Mouse (Mus musculus): ENCODE results near the gene Slc17a4. TPM values are rescaled to one million over a fixed set of nuclear protein-coding genes. Genes with fewer than 3 reads are reported as not detected.
A peak's percentile ranks its signal among the peaks of the same experiment; 100 is the strongest.

The Slc17a4 gene
- total RNA-seq, 2 experiments from 2014 or later, result 1.2 to 1.3 TPM

DNA sequence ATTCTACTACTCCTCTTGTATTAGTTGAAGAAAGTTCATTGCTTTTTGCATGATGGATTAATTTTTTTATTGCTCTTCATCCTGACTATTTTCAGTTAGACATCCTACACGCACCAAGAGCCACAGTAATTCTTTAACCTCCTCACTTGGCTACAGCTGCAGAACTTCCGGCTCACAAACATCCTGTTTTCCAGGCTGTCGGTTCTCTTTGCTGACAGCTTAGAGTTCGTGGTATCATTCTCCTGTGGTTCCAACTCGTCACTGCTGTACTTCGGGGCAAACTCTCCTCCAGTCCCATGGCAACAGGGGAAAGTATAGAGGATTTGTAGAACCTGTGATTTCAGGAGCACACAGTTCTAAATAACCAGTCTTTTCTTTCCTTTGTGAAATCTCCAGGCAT, 16.6 kb downstream of the Slc17a4 start:
- ATAC-seq (replicated peaks; ENCODE audit: low FRiP score, low TSS enrichment, poor library complexity, severe bottlenecking), result no peak

DNA sequence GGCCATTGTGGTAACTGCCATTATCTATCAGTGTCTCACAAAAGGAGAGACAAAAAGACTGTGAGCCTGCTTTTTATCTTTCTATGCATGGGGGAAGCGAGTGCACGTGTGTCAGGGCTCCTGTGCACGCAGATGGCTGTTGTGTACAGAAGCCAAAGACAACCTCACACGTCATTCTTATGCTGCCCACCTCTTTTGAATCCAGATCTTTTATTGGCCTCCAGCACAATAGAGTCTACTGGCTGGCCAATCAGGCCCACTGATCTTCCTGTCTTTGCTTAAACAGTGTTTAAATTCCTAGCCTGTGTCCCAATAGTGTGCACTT, 21.6 kb downstream of the Slc17a4 start:
- peak; percentile 87 for ATAC-seq (replicated peaks; ENCODE audit: low FRiP score, low TSS enrichment, poor library complexity, severe bottlenecking)

DNA sequence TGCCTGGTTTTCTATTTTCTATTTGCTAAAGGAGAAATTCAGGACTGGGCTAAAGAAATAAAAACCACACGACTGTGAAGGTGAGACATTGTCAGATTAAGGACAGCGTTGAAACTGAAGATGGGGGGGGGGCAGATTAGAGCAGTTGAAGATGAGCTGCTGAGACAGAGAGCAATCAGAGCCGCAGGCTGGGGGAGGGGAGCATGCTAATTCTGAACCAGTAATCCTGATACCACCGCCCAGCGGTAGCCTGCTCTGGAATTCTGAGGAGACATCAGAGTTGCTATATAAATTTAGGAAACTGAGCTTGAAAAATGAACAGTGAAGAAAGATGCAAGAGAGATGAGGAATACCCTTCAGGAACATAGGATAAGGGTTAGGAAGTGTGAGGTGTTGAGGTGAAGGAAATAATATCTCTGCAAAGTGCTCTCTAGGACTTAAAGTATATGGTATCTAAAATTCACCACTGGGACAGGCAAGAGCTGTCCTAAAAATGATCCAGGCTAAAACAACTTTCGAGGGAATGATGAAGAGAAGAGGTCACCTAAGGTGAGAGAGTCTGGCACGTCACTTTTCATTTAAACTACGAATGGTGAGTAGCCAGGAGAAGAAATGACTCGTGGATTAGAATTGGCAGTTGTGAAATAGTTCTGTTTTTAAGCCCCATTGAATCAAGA, 22.1 kb downstream of the Slc17a4 start:
- no peak; the same call in 1 of the 2 replicates for ATAC-seq (replicated peaks; ENCODE audit: low FRiP score, low TSS enrichment, poor library complexity, severe bottlenecking)

DNA sequence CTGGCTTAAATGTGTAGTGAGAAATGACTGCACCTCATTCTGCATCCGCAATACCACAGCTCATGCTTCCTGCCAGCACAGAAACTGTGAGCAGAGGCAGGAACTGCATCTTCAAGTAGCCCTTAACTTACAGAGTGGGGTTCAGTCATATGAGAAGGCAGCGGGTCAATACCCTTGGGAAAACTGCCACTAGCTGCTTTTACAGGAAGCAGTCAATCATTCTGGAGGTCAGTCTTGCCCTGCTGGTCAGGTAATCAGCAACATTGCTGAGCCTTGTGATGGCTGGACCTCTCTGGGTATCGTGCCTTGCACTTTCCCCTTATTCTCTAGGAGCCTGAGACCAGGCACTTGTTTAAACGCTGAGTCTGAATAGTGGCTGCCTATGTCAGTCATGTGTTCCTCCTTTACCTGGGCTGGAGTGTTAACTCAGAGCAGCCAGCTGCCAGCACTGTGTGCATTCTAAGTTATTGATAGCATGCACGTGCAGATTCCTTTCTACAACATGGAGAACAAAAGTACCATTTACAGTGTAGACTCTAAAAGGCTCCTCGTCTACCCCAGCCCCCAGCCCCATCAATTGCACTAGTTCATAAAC, 25.7 kb downstream of the Slc17a4 start:
- no peak for ATAC-seq (replicated peaks; ENCODE audit: low FRiP score, low TSS enrichment, poor library complexity, severe bottlenecking)

DNA sequence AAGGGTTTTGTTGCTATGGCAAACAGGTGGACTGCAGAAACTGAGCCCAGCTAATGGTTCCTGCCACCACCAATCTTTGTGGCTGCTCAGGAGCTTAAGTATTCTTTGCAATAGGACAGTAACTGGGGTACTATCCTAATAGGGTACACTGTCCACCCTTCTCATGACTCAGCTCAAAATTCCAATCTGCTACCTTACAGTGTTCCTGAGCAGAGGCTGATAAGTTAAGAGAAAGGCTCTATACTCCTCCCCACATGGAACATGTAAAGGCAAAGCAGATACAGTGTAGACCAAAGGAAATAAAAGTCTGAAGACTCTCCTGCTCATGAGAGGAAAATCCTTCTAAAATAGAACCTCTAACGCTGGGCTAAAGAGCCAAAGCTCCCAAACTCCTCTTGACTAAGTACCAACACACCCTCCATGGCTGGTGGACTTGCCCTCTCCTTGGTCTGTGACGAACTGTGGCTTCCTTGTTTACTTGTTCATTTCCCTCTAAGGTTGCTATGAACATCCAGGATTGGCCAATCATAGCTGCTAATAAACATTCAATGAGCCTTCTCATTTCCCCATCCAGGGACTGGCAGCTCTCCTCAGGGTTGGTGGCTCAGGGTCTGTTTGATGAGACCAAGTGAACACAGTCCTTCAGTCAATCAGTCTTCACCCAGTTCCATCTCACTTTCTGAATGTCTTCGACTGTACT, 27.6 kb downstream of the Slc17a4 start:
- ATAC-seq (replicated peaks; ENCODE audit: low FRiP score, low TSS enrichment, poor library complexity, severe bottlenecking), result peak; percentile 50

DNA sequence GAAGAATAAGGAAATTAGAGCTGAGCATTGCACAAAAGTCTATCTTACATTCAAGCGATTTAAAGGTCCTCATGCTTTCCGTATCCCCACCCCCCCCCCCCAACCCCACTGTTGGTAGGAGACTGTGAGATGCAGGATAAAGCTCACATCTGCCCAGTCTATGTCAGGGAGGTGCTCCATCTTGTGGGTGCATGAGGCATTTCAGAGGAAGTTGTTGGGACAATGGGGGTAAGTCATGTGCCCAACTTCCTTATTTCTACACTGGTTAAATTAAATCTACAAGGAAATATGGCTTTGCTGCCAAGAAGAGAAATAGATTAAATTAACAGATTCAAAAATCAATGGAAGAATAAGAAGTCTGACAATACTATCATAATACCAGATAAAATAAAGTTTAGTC, 29.3 kb downstream of the Slc17a4 start:
- ATAC-seq (replicated peaks; ENCODE audit: low FRiP score, low TSS enrichment, poor library complexity, severe bottlenecking), result peak; percentile 87

DNA sequence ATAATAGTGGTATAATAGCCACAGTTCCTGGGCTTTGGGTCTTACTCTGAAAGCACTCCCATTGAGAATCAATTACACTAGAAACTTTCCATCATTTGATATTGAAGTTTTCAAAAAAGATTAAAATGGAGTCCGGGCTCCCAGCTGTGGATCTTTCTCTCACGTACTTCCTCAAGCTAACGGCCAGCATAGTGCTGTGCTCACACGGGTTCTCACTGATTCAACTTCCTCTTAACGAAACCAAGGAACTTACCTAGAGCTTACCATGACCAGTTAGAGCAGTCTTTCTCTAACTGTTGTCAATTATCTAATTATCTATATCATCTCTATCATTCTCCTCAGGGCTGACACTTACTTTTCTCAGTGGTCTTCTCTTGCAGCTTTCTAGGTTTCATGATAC, 35.2 kb downstream of the Slc17a4 start:
- ATAC-seq (replicated peaks; ENCODE audit: low FRiP score, low TSS enrichment, poor library complexity, severe bottlenecking), result no peak

DNA sequence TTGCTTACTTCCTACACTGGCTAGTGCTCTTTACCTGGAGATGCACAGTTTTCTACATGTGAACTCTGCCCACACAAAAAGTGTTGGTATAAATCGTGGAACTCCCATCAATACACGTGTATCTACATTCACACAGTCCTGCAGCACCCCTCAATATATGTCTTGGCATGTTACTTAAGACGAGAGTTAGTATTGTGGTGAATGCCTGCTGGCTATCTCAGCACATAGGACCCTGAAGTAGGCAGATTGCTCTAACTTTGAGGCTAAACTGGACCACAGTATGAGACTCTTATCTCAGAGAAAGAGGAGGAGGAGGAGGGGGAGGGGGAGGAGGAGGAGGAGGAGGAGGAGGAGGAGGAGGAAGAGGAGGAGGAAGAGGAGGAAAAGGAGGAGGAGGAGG, 35.7 kb downstream of the Slc17a4 start:
- ATAC-seq (replicated peaks; ENCODE audit: low FRiP score, low TSS enrichment, poor library complexity, severe bottlenecking), result peak; percentile 52

DNA sequence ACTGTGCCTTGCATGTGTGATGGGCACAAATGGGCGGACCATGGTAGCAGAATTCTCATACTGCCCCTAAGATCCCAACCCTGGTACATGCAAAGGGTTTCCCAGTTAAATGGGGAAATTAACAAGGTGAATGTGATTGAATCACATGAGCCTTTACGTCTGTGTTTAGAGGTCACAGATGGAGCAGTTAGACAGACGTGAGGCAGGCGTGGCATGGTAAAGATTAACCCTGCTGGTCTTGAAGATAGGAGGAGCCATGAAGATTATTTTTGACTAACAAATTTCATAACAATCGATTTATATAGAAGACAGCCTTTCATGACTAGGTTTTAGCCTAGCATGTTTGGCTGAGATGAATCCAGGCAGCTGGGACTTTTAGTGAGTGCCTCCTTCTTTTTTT, 41.7 kb downstream of the Slc17a4 start:
- 0 out of 2 replicates have a peak, but pooled peaks have one; percentile 55 for ATAC-seq (replicated peaks; ENCODE audit: low FRiP score, low TSS enrichment, poor library complexity, severe bottlenecking)

DNA sequence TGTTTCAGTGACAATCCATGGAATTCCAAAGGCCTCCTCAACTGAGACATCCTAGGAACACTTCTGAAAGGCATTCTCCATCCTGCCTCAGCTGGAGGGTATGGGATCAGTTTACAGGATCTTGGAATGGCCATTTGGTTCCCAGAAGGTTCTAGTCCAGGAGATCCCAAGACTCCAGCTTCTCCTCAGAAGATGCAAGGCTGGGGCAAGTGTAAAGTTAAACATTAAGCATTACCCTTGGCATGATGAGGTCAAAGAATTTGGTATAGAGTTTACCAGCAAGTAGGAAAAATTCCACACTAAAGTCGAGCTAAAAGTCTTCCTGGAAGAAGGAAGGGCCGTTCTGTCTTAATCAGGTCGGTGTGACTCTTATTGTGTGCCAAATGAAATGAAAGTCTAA, 44.8 kb downstream of the Slc17a4 start:
- ATAC-seq (replicated peaks; ENCODE audit: low FRiP score, low TSS enrichment, poor library complexity, severe bottlenecking), result no peak

DNA sequence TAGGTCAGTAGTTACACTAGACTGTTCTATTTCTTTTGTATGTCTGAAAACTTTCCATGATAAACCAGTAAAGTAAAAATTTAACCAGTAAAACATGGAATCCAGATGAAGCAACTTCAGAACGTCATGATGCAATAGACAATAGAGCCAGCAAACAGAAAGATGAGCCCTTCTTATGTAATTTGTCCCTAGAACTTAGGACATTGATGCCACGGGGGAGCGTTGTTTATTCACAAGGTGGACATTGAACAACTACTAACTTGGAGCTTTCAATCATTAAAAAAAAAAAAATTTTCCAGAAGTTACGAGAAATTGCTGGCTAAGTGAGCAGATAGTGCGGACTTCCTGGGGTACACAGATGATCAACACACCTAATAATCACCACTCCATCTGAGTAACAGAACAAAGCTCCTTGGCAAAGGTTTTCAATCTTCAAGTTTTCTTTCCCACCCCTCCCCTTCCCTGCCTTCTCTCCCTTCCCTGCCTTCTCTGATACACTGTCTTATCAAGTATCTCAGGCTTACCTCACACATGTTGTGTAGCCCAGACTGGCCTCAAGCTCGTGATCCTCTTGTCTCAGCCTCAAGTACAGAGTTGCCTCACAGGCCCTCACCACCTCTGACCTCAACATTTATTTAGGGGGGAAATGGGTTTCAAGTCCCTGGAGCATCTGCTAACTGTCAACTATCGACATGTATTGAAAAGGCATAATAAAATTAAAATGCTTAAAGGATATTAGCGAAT, 45.8 kb downstream of the Slc17a4 start:
- ATAC-seq (replicated peaks; ENCODE audit: low FRiP score, low TSS enrichment, poor library complexity, severe bottlenecking), result no peak

DNA sequence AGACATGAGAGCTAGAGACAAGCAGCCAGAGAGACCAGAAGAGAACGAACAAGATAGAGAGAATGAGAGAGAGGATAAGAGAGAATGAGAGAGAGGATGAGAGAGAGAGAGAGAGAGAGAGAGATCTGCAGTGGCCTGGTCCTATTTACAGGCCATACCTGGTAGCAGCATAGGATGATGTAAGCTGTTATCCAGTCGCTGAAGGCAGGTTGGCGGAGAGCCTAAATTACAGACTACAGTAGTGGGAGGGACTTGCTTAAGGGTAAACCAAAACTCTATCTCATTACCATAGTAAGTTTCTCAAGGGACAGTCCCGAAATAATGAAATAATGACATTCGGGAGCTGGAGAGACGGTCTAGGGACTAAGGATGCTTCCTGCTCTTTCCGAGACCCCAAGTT, 47.4 kb downstream of the Slc17a4 start, which contains the start of gene Slc17a1:
Gene Slc17a1 (plus strand): TSS at position 346 of the 400 bp plus-strand sequence.
- peak; percentile 74 for ATAC-seq (replicated peaks; ENCODE audit: low FRiP score, low TSS enrichment, poor library complexity, severe bottlenecking)

DNA sequence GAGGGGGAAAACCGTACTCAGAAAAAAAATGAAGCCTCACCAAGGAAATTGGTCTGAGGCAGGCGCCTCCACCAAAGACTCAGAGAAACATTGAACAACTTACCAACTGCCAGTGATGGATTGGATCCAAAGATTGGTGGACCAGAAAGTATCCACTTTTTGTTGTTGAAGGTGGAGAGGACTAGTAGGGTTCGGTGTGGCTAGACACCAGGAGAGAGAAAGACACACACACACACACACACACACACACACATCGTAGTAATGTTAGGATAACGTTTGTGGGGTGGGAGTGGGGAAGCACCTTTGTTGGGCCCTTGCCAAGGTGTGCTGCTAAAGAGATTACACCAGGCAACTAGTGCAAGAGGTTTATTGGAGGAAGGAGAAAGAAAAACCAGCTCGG, 47.8 kb downstream of the Slc17a4 start:
- ATAC-seq (replicated peaks; ENCODE audit: low FRiP score, low TSS enrichment, poor library complexity, severe bottlenecking), result peak; percentile 38; the same call in 1 of the 2 replicates

DNA sequence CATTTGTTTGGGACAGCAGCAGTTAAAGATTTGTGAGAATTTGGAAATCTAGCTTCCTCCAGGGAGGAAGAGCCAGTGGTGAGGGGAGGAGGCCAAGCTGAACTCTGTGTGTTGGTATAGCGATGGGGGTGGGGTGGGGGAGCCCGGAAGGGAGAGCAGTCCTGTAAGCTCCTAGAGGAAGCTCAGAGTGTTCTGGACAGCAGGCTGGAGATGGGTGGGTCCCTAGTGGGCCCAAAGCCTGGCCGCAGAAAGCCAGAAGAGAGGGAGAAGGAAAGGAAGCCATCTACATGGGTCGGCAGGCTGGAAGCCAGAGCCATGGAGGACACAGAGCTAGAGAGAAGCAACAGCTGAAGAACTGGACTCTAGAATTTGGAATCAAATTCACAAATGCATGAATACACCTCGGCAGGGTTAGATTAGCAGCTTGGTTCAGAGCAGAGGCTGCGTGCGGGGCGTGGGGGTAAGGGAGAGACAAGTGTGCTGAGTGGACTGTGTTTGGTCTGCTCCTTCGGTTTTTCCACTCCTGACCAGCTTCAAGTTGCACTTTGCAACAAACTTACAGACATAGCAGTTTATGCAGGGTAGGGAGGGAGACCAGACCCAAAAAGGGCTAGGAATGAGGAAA, 48.6 kb downstream of the Slc17a4 start:
- no peak for ATAC-seq (replicated peaks; ENCODE audit: low FRiP score, low TSS enrichment, poor library complexity, severe bottlenecking)

DNA sequence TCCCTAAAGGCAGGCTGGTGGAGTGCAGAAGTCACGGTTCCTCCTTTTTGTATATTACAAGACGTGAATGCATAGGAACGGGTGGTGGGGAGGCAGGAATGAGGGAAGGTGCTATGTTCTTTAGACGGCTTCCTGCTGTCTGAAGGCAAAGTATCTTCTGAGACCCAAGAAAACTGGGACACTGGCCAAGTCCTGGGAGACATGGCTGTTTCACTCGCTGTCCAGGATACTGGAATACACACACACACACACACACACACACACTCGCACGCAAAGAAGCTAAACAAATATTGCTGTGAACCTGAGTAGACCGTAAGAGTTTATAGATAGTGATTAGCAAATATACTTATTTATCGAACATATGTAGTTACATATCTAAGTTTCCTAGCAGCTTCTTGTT, 50.1 kb downstream of the Slc17a4 start:
- ATAC-seq (replicated peaks; ENCODE audit: low FRiP score, low TSS enrichment, poor library complexity, severe bottlenecking), result no peak

DNA sequence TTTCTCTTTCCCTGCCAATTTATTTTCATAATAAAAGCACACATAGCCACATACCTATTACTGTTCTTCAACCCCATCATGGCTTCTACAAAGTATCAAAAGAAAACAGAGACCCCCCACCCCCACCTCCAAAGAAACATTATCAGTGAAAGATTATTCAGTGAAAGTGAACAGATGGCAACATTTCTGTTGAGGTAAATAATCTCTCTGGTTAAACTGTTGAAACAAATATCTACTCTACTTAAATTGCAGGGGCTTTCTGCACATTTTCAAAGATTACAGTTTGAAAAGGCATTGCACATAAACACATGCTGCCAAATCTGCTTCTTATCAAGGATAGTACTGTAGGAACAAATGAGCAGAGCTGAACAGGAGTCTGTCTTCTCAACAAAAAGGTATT, 53.0 kb downstream of the Slc17a4 start:
- no peak for ATAC-seq (replicated peaks; ENCODE audit: low FRiP score, low TSS enrichment, poor library complexity, severe bottlenecking)

DNA sequence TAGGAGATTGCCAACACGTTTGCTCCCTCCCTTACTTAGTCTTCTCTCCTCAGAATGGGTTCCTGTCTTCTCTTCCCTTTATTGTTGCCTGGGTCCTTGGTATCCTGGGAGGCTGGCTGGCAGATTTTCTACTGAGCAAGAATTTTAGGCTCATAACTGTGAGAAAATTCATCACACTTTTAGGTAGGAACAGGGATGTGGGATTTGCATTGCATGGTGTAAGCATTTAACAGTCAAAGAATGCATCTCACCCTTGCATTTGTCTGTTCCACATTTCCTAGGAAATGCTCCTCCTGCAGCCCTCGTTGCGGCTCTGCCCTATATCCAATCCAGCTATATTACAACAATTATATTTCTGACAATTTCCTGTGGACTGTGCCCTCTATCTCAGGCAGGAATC, 58.4 kb downstream of the Slc17a4 start:
- ATAC-seq (replicated peaks; ENCODE audit: low FRiP score, low TSS enrichment, poor library complexity, severe bottlenecking), result no peak

DNA sequence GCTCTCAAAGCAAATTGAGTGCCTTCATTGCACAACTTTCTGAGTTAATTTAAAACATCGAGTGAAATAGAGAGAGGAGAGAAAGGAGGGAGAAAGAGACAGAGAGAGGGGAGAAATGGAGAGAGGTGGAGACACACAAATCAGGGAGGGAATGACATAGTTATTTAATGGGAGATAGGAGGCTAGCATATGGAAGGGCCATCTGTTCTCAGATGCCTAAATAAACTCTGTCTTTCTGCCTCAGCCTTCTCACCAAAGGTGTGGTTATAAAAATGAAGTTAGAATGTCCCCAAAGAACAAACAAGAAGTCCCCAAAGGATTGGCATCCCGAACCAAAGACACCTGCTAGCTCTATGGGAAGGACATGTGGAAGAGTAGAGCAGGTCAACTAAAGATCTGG, 65.5 kb downstream of the Slc17a4 start:
- ATAC-seq (replicated peaks; ENCODE audit: low FRiP score, low TSS enrichment, poor library complexity, severe bottlenecking), result no peak
